Mouse (Mus musculus) MEL (cell line): ENCODE results near the gene Slc25a28. TPM values are rescaled to one million over a fixed set of nuclear protein-coding genes. Genes with fewer than 3 reads are reported as not detected.

Experiments used
- DNase-seq: peaks from one replicate; pipeline ENCODE4 v3.0.0; 2011; ENCODE audit warnings: low read depth, low spot score
- H3K27ac ChIP-seq: 2 replicates; pipeline ENCODE4 v1.5.1; 2012; ENCODE audit warnings: low read depth, mild to moderate bottlenecking, control low read depth, low read length, moderate library complexity; ENCODE audit not compliant: control insufficient read depth
- H3K27me3 ChIP-seq, 2 experiments: fragments of 150-350 bp in 1 of 2; sonication (generic) in 1 of 2; 2 replicates each; pipeline ENCODE4 v1.6.1; 2012; ENCODE audit warnings: low read length in 2 of 2, mild to moderate bottlenecking in 2 of 2, improper control_type of control experiment in 1 of 2, moderate library complexity in 1 of 2; ENCODE audit not compliant: insufficient read depth in 2 of 2, control insufficient read depth in 1 of 2
- H3K36me3 ChIP-seq, 2 experiments: 2 replicates each; pipeline ENCODE4 v1.6.1; 2012 to 2014; ENCODE audit warnings: low read length in 2 of 2, improper control_type of control experiment in 1 of 2, inconsistent platforms in 1 of 2, mild to moderate bottlenecking in 1 of 2; ENCODE audit not compliant: insufficient read depth in 2 of 2, control insufficient read depth in 1 of 2
- H3K4me1 ChIP-seq, 2 experiments: fragments of 150-350 bp in 1 of 2; sonication (generic) in 1 of 2; 2 replicates each; pipeline ENCODE4 v1.6.1; 2012; ENCODE audit warnings: low read length in 2 of 2, improper control_type of control experiment in 1 of 2, mild to moderate bottlenecking in 1 of 2; ENCODE audit not compliant: insufficient read depth in 2 of 2, control insufficient read depth in 1 of 2
- H3K4me3 ChIP-seq, 2 experiments: fragments of 150-350 bp in 1 of 2; sonication (generic) in 1 of 2; 2 replicates each; pipeline ENCODE4 v1.5.1; 2012; ENCODE audit warnings: low read depth in 2 of 2, low read length in 2 of 2, mild to moderate bottlenecking in 2 of 2, moderate library complexity in 2 of 2, control low read depth in 1 of 2, improper control_type of control experiment in 1 of 2; ENCODE audit not compliant: control insufficient read depth in 1 of 2, insufficient read depth in 1 of 2
- H3K79me2 ChIP-seq: 2 replicates; pipeline ENCODE4 v1.6.1; 2012; ENCODE audit warnings: mild to moderate bottlenecking, low read length, moderate library complexity; ENCODE audit not compliant: control insufficient read depth, poor library complexity, insufficient read depth
- H3K9ac ChIP-seq: 2 replicates; pipeline ENCODE4 v1.6.1; 2012; ENCODE audit warnings: low read depth, mild to moderate bottlenecking, control low read depth, low read length, moderate library complexity; ENCODE audit not compliant: control insufficient read depth, poor library complexity, severe bottlenecking
- H3K9me3 ChIP-seq: fragments of 150-350 bp; sonication (generic); replicated peaks from 2 replicates; pipeline ENCODE4 v1.6.1; 2012; ENCODE audit warnings: mild to moderate bottlenecking, low read length, improper control_type of control experiment, moderate library complexity; ENCODE audit not compliant: insufficient read depth
- E2F4 ChIP-seq: IDR thresholded peaks from 2 replicates; pipeline ENCODE4 v1.6.1; 2011; ENCODE audit warnings: low read depth, low read length, improper control_type of control experiment, borderline replicate concordance
- ELF1 ChIP-seq: IDR thresholded peaks from 2 replicates; pipeline ENCODE4 v1.6.1; 2014; ENCODE audit warnings: low read depth, mild to moderate bottlenecking, inconsistent platforms, low read length, improper control_type of control experiment, moderate library complexity
- GABPA ChIP-seq: IDR thresholded peaks from 2 replicates; pipeline ENCODE4 v1.6.1; 2012; ENCODE audit warnings: low read depth, mild to moderate bottlenecking, inconsistent platforms, low read length, improper control_type of control experiment, moderate library complexity
- HCFC1 ChIP-seq: IDR thresholded peaks from 2 replicates; pipeline ENCODE4 v1.6.1; 2012; ENCODE audit warnings: low read depth, mild to moderate bottlenecking, inconsistent platforms, low read length, improper control_type of control experiment, moderate library complexity
- MAX ChIP-seq: IDR thresholded peaks from 2 replicates; pipeline ENCODE4 v1.6.1; 2011; ENCODE audit warnings: low read length, improper control_type of control experiment
- MAZ ChIP-seq: IDR thresholded peaks from 2 replicates; pipeline ENCODE4 v1.6.1; 2012; ENCODE audit warnings: low read depth, mild to moderate bottlenecking, inconsistent platforms, low read length, improper control_type of control experiment
- MEF2A ChIP-seq: IDR thresholded peaks from 2 replicates; pipeline ENCODE4 v1.6.1; 2014; ENCODE audit warnings: low read depth, mild to moderate bottlenecking, inconsistent platforms, low read length, improper control_type of control experiment; ENCODE audit not compliant: poor library complexity, insufficient replicate concordance, severe bottlenecking; ENCODE audit errors: extremely low read depth
- MXI1 ChIP-seq: IDR thresholded peaks from 2 replicates; pipeline ENCODE4 v1.6.1; 2011; ENCODE audit warnings: mild to moderate bottlenecking, low read depth, low read length, improper control_type of control experiment
- MYB ChIP-seq: IDR thresholded peaks from 2 replicates; pipeline ENCODE4 v1.6.1; 2011; ENCODE audit warnings: mild to moderate bottlenecking, low read depth, low read length, improper control_type of control experiment
- MYC ChIP-seq: IDR thresholded peaks from 2 replicates; pipeline ENCODE4 v1.6.1; 2011; ENCODE audit warnings: low read depth, mild to moderate bottlenecking, low read length, improper control_type of control experiment, moderate library complexity
- NRF1 ChIP-seq: IDR thresholded peaks from 2 replicates; pipeline ENCODE4 v1.6.1; 2014; ENCODE audit warnings: low read depth, mild to moderate bottlenecking, inconsistent platforms, low read length, improper control_type of control experiment, moderate library complexity; ENCODE audit not compliant: poor library complexity, insufficient read depth, severe bottlenecking
- POLR2A ChIP-seq, 2 experiments: IDR thresholded peaks; 2 replicates each; pipeline ENCODE4 v1.6.1; 2011 to 2012; ENCODE audit warnings: low read length in 2 of 2, mild to moderate bottlenecking in 2 of 2, control low read depth in 1 of 2, improper control_type of control experiment in 1 of 2, low read depth in 1 of 2, moderate library complexity in 1 of 2; ENCODE audit not compliant: control insufficient read depth in 1 of 2, insufficient read depth in 1 of 2, poor library complexity in 1 of 2
- POLR2AphosphoS2 ChIP-seq: IDR thresholded peaks from 2 replicates; pipeline ENCODE4 v1.6.1; 2011; ENCODE audit warnings: low read length, improper control_type of control experiment
- POLR2AphosphoS5 ChIP-seq: IDR thresholded peaks from 2 replicates; pipeline ENCODE4 v1.6.1; 2012; ENCODE audit warnings: low read depth, borderline replicate concordance, mild to moderate bottlenecking, inconsistent platforms, low read length, moderate library complexity, mixed read lengths
- RAD21 ChIP-seq: IDR thresholded peaks from 2 replicates; pipeline ENCODE4 v1.6.1; 2011; ENCODE audit warnings: mild to moderate bottlenecking, low read depth, low read length, improper control_type of control experiment
- RCOR1 ChIP-seq: IDR thresholded peaks from 2 replicates; pipeline ENCODE4 v1.6.1; 2012; ENCODE audit warnings: low read depth, mild to moderate bottlenecking, inconsistent platforms, low read length, improper control_type of control experiment
- SMC3 ChIP-seq: IDR thresholded peaks from 2 replicates; pipeline ENCODE4 v1.6.1; 2011; ENCODE audit warnings: low read depth, low read length, improper control_type of control experiment
- TAL1 ChIP-seq: IDR thresholded peaks from 2 replicates; pipeline ENCODE4 v1.6.1; 2012; ENCODE audit warnings: mild to moderate bottlenecking, inconsistent platforms, low read length, moderate library complexity, mixed read lengths
- TBP ChIP-seq: IDR thresholded peaks from 2 replicates; pipeline ENCODE4 v1.8.0; 2011; ENCODE audit warnings: low read depth, low read length, improper control_type of control experiment
- USF1 ChIP-seq: IDR thresholded peaks from 2 replicates; pipeline ENCODE4 v1.6.1; 2014; ENCODE audit warnings: low read depth, mild to moderate bottlenecking, inconsistent platforms, low read length, improper control_type of control experiment, moderate library complexity
- ZC3H11A ChIP-seq: IDR thresholded peaks from 2 replicates; pipeline ENCODE4 v1.6.1; 2012; ENCODE audit warnings: low read depth, mild to moderate bottlenecking, inconsistent platforms, low read length, improper control_type of control experiment
- ZKSCAN1 ChIP-seq: IDR thresholded peaks from 2 replicates; pipeline ENCODE4 v1.6.1; 2012; ENCODE audit warnings: low read depth, mild to moderate bottlenecking, inconsistent platforms, low read length, improper control_type of control experiment, moderate library complexity
- polyA plus RNA-seq, 2 experiments: library from polyadenylated mRNA; stranded (reverse) in 1 of 2; unstranded in 1 of 2; fragments of >175 nt in 1 of 2; fragments of >200 nt in 1 of 2; gene quantifications; 2 replicates each; pipeline versions ENCODE4 v1.2.1 to v1.2.4; 2012; ENCODE audit warnings: low replicate concordance in 2 of 2, low read depth in 1 of 2; ENCODE audit not compliant: insufficient read length in 2 of 2, insufficient read depth in 1 of 2, missing spikeins in 1 of 2
- total RNA-seq: library from RNA; depleted of rRNA; stranded (reverse); fragments of 300-350 nt; gene quantifications from 2 replicates; pipeline ENCODE4 v1.2.3, GENCODE M21; 2012

Slc25a28 gene
- total and polyA plus RNA-seq, 3 experiments: 58.2 to 110 TPM; not detected in 1

- TF ChIP-seq RAD21 (no peak; the same call in 1 of the 2 replicates), MXI1 (0 out of 2 replicates have a peak, but pooled peaks have one; percentile 29), MEF2A (no peak), MYB (no peak)
Measured at GRCm38 (mm10) chr19:43667430-43667809, 7.3 kb downstream of the Slc25a28 start (continued).

GRCm38 (mm10) chr19:43666661-43667429 lies 7.8 kb downstream of the Slc25a28 start:
- Histone ChIP-seq H3K4me3 (no peak overlapping the region), H3K4me1 (no peaks in the 10 kb centered on the region), H3K79me2 (peaks cover 12% of the 10 kb centered on the region), H3K9ac (no peak overlapping the region), H3K27me3 (no peaks in the 10 kb centered on the region), H3K9me3 (no peaks in the 10 kb centered on the region), H3K27ac (no peak overlapping the region), H3K36me3 (peaks cover 0 to 9% of the 10 kb centered on the region in 2 experiments; a peak in 2 of 4 replicates)
- no peak for DNase-seq
- no peak for TF ChIP-seq TAL1
- TF ChIP-seq SMC3: no peak
- no peak for TF ChIP-seq MAZ
- no peak for TF ChIP-seq ZC3H11A
- TF ChIP-seq POLR2AphosphoS5: no peak
- no peak for TF ChIP-seq NRF1
- TF ChIP-seq MXI1: no peak
- TF ChIP-seq GABPA: no peak
- TF ChIP-seq POLR2AphosphoS2: no peak
- no peak for TF ChIP-seq HCFC1
- no peak for TF ChIP-seq TBP
- no peak for TF ChIP-seq ELF1
- TF ChIP-seq MYC: no peak
- no peak for TF ChIP-seq ZKSCAN1
- no peak for TF ChIP-seq POLR2A (IDR thresholded peaks at IDR 0.05; ENCODE audit: control insufficient read depth in 1 of 2, insufficient read depth in 1 of 2, low read depth in 1 of 2, low read length in 2 of 2, poor library complexity in 1 of 2)
- no peak for TF ChIP-seq MAX
- TF ChIP-seq RAD21: no peak
- TF ChIP-seq USF1: no peak
- no peak for TF ChIP-seq E2F4
- no peak for TF ChIP-seq RCOR1
- TF ChIP-seq, all 39 proteins: peak for 0
